Mouse (Mus musculus): ENCODE data around the gene Cd300lb. TPM values are rescaled to one million over a fixed set of nuclear protein-coding genes. Genes with fewer than 3 reads are reported as not detected.
A peak's percentile ranks its signal among the peaks of the same experiment; 100 is the strongest.

Cd300lb gene
- total and polyA plus RNA-seq, 3 experiments = 0.61 to 0.75 (median 0.70) TPM

DNA sequence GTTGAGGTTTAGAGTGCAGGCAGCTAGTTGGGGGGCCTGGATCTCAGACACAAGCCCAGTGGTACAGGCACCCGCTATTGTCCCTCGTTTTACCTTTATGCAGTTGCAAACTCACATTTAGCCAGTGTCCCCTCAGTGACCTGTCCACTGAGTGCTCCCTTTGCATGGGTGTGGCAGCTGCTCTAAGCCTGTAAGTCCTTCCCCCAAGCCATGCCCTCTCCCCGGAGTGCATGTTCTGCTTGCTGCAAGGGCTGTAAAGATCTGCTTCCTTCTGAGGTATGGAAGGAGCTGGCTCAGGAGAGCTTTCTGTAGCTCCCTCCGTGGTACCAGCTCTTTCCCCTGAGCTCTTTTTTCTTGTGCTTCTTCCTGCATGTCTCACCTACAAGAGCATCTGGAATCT, 595 bp downstream of the Cd300lb start:
- H3K36me3 ChIP-seq (ENCODE audit: control insufficient read depth, insufficient read depth, low read length) = no peaks in the 10 kb centered on the region
- no peak for DNase-seq
- no peak overlapping the region for H3K4me3 ChIP-seq
- WGBS = 71% methylated on average over 4 of the region's 4 CpGs
- H3K4me1 ChIP-seq (ENCODE audit: control insufficient read depth, insufficient read depth, low read length) = peaks cover 2% of the 10 kb centered on the region
- no peaks in the 10 kb centered on the region for H3K79me2 ChIP-seq (replicated peaks; ENCODE audit: control insufficient read depth, insufficient read depth, low read length)
- no peak overlapping the region for H3K27ac ChIP-seq
- TF ChIP-seq EP300 (IDR thresholded peaks at IDR 0.05; ENCODE audit: insufficient read depth, low read depth, low read length) (no peak), POLR2A (IDR thresholded peaks at IDR 0.05; ENCODE audit: insufficient read depth, low read depth, low read length) (no peak), CTCF (IDR thresholded peaks at IDR 0.05) (no peak)
- H3K27me3 ChIP-seq (ENCODE audit: control insufficient read depth, insufficient read depth, low read length) = no peaks in the 10 kb centered on the region
- H3K9ac ChIP-seq (ENCODE audit: low read depth, low read length) = no peak overlapping the region
- intact Hi-C loops (cut with DNase I) = no loop called here

DNA sequence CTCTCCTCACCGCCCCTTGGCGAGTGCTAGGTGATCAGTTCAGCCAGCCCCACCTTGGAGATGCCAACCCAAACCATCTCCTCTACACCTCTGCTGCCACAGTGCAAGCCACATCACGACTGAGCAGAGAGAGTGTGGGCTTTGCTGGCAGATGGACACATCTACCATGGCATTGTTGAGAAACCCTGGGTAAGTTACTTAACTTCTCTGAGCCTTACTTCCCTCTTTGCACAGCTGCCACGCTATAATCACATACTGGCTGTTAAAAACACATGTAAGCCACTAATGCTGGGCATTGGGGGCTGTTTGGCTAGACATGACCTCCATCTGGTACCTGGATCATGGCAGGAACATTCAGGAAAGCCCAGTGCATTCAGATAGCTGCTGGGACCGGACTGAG, 3.1 kb downstream of the Cd300lb start:
- no peaks in the 10 kb centered on the region for H3K27me3 ChIP-seq (ENCODE audit: control insufficient read depth, insufficient read depth, low read length)
- peaks cover 2% of the 10 kb centered on the region for H3K4me1 ChIP-seq (ENCODE audit: control insufficient read depth, insufficient read depth, low read length)
- intact Hi-C loops (cut with DNase I) = no loop called here
- H3K27ac ChIP-seq = no peak overlapping the region
- no peak for DNase-seq
- H3K36me3 ChIP-seq (ENCODE audit: control insufficient read depth, insufficient read depth, low read length) = no peaks in the 10 kb centered on the region
- TF ChIP-seq EP300 (IDR thresholded peaks at IDR 0.05; ENCODE audit: insufficient read depth, low read depth, low read length) (no peak), POLR2A (IDR thresholded peaks at IDR 0.05; ENCODE audit: insufficient read depth, low read depth, low read length) (no peak), CTCF (IDR thresholded peaks at IDR 0.05) (no peak)
- no peaks in the 10 kb centered on the region for H3K79me2 ChIP-seq (replicated peaks; ENCODE audit: control insufficient read depth, insufficient read depth, low read length)
- no peak overlapping the region for H3K9ac ChIP-seq (ENCODE audit: low read depth, low read length)
- 80% methylated on average over 5 of the region's 5 CpGs for WGBS
- H3K4me3 ChIP-seq = no peak overlapping the region

DNA sequence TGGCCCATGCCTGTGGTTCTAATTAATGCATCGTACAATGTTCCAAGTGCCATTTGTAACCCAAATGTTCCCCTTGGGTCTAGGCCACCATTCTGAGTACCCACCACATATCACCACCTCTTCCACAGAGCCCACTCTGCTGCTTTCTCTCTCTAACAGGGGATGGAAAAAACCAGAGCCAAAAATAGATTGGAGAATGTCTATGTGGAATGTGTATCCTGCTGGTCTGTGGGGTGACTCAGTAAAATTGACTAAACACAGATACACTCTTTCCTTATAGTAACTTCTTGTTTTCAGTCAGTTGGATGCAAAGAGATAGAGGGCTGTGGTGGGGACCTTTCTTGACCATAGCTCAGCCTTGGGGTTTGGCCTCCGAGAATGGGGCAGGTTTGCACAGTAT, 4.6 kb downstream of the Cd300lb start:
- DNase-seq = no peak
- Histone ChIP-seq H3K9ac (ENCODE audit: low read depth, low read length) (no peak overlapping the region), H3K4me3 (no peak overlapping the region), H3K79me2 (replicated peaks; ENCODE audit: control insufficient read depth, insufficient read depth, low read length) (no peaks in the 10 kb centered on the region), H3K27me3 (ENCODE audit: control insufficient read depth, insufficient read depth, low read length) (no peaks in the 10 kb centered on the region), H3K27ac (no peak overlapping the region), H3K36me3 (ENCODE audit: control insufficient read depth, insufficient read depth, low read length) (no peaks in the 10 kb centered on the region), H3K4me1 (ENCODE audit: control insufficient read depth, insufficient read depth, low read length) (peaks cover 2% of the 10 kb centered on the region)
- intact Hi-C loops (cut with DNase I) = no loop called here
- 61% methylated on average over 2 of the region's 2 CpGs for WGBS
- TF ChIP-seq POLR2A (IDR thresholded peaks at IDR 0.05; ENCODE audit: insufficient read depth, low read depth, low read length) = no peak
- no peak for TF ChIP-seq EP300 (IDR thresholded peaks at IDR 0.05; ENCODE audit: insufficient read depth, low read depth, low read length)
- TF ChIP-seq CTCF (IDR thresholded peaks at IDR 0.05) = no peak

DNA sequence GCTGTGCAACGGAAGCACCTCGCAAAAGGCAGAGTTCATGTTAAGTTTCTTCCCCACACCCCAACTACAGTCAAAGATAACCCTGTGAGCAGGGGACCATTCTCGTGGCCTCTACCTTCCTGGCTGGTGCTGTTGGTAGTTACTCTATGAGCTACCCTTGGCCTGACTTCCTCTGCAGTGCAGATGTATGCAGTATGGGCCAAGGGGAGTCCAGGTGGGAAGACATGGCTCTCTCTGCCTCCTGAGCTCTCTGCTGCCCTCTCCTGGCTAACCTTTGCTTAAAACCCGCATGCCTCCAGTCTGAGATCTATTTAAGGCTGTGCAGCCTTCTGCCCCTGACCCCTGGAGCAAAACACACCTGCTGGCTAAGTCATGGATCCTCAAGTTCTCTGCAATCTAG, 10.2 kb downstream of the Cd300lb start:
- WGBS = 70% methylated on average over 4 of the region's 4 CpGs
- H3K4me3 ChIP-seq = no peak overlapping the region
- TF ChIP-seq CTCF (IDR thresholded peaks at IDR 0.05) = peak; percentile 54
- no peak for TF ChIP-seq POLR2A (IDR thresholded peaks at IDR 0.05; ENCODE audit: insufficient read depth, low read depth, low read length)
- no peak for TF ChIP-seq EP300 (IDR thresholded peaks at IDR 0.05; ENCODE audit: insufficient read depth, low read depth, low read length)
- no peaks in the 10 kb centered on the region for H3K36me3 ChIP-seq (ENCODE audit: control insufficient read depth, insufficient read depth, low read length)
- no peak for DNase-seq
- no peak overlapping the region for H3K27ac ChIP-seq
- H3K27me3 ChIP-seq (ENCODE audit: control insufficient read depth, insufficient read depth, low read length) = no peaks in the 10 kb centered on the region
- H3K9ac ChIP-seq (ENCODE audit: low read depth, low read length) = no peak overlapping the region
- H3K4me1 ChIP-seq (ENCODE audit: control insufficient read depth, insufficient read depth, low read length) = no peaks in the 10 kb centered on the region
- intact Hi-C loops (cut with DNase I) = no loop called here
- H3K79me2 ChIP-seq (replicated peaks; ENCODE audit: control insufficient read depth, insufficient read depth, low read length) = no peaks in the 10 kb centered on the region

DNA sequence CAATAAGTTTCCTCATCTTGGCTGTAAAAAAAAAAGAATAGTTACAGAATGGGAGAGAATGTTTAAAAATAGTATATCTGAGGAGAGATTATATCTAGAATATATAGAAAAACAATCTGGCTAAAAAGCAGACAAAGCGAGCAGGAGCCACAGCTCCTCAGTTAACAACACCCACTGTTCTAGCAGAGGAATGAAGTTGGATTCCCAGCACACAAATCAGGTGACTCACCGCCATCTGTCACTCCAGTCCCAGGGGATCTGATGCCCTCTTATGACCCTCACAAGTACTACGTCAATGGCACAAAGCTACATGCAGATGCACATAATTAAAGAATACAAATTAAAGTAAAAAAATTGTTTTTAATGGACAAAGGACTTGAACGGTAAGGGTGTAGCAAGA, 11.7 kb downstream of the Cd300lb start:
- H3K36me3 ChIP-seq (ENCODE audit: control insufficient read depth, insufficient read depth, low read length) = no peaks in the 10 kb centered on the region
- H3K4me1 ChIP-seq (ENCODE audit: control insufficient read depth, insufficient read depth, low read length) = no peaks in the 10 kb centered on the region
- intact Hi-C loops (cut with DNase I) = no loop called here
- H3K27me3 ChIP-seq (ENCODE audit: control insufficient read depth, insufficient read depth, low read length) = no peaks in the 10 kb centered on the region
- no peak overlapping the region for H3K4me3 ChIP-seq
- no peak overlapping the region for H3K9ac ChIP-seq (ENCODE audit: low read depth, low read length)
- DNase-seq = no peak
- TF ChIP-seq EP300 (IDR thresholded peaks at IDR 0.05; ENCODE audit: insufficient read depth, low read depth, low read length) (no peak), POLR2A (IDR thresholded peaks at IDR 0.05; ENCODE audit: insufficient read depth, low read depth, low read length) (no peak), CTCF (IDR thresholded peaks at IDR 0.05) (no peak)
- H3K79me2 ChIP-seq (replicated peaks; ENCODE audit: control insufficient read depth, insufficient read depth, low read length) = no peaks in the 10 kb centered on the region
- no peak overlapping the region for H3K27ac ChIP-seq
- WGBS = 60% methylated on average over 4 of the region's 4 CpGs

DNA sequence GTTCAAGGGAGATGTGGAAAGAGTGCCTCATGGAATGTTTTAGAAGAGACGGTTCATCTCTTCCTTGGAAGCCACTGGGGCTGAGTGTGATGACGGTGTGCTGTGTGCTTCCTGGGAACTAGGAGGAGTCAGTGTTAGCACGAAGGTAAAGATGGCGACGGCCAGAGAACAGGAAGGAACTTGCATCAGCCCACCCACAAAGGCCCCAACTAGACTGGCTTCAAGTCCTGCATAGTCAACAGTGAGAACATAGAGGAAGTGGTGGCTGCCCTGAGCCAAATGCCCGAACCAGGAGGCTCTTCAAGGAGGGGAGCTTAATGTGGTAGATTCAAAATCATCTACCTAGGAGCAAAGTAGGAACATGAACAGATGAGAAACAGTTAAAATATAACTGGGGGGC, 17.1 kb downstream of the Cd300lb start:
- H3K27ac ChIP-seq = no peak overlapping the region

More for the DNA sequence above, 17.1 kb downstream of the Cd300lb start:
- 58% methylated on average over 6 of the region's 6 CpGs for WGBS
- H3K4me1 ChIP-seq (ENCODE audit: control insufficient read depth, insufficient read depth, low read length) = peaks cover 2% of the 10 kb centered on the region
- no peak overlapping the region for H3K9ac ChIP-seq (ENCODE audit: low read depth, low read length)
- TF ChIP-seq POLR2A (IDR thresholded peaks at IDR 0.05; ENCODE audit: insufficient read depth, low read depth, low read length) = no peak
- no peak overlapping the region for H3K4me3 ChIP-seq
- no peaks in the 10 kb centered on the region for H3K36me3 ChIP-seq (ENCODE audit: control insufficient read depth, insufficient read depth, low read length)
- DNase-seq = peak in 1 of 2 experiments; percentile 23
- no peaks in the 10 kb centered on the region for H3K27me3 ChIP-seq (ENCODE audit: control insufficient read depth, insufficient read depth, low read length)
- H3K79me2 ChIP-seq (replicated peaks; ENCODE audit: control insufficient read depth, insufficient read depth, low read length) = no peaks in the 10 kb centered on the region
- intact Hi-C loops (cut with DNase I) = no loop called here

All from heart, adult 2 months (tissue).